Mouse (Mus musculus) ES-Bruce4 (cell line): ENCODE measurements around the gene Hnf1a.

ENCODE experiments used
- CTCF ChIP-seq: IDR thresholded peaks from one replicate; pipeline ENCODE4 v1.8.1; 2011; ENCODE audit warnings: low read depth, low read length
- EP300 ChIP-seq: IDR thresholded peaks from 2 replicates; pipeline ENCODE4 v1.6.1; 2011; ENCODE audit warnings: low read depth, low read length; ENCODE audit not compliant: insufficient read depth
- POLR2A ChIP-seq: IDR thresholded peaks from one replicate; pipeline ENCODE4 v1.8.1; 2011; ENCODE audit warnings: low read length; ENCODE audit not compliant: insufficient read depth

- no peak for TF ChIP-seq CTCF
- no peak for TF ChIP-seq POLR2A
- no peak for TF ChIP-seq EP300
Observed at GRCm38 (mm10) chr5:114961590-114962360, 9.1 kb downstream of the Hnf1a start.
